Mouse (Mus musculus): ENCODE measurements at regions not wholly inside any gene's neighbourhood (a gene's known extent, or its start where the extent isn't known, plus 50 kb on each side); places are given as distances from the start of the nearest gene placed in this dataset.

GRCm38 (mm10) chr4:100707125-100707524, 69.3 kb upstream of the Cachd1 start:
- H3K4me3 ChIP-seq (ENCODE audit: low read depth, low read length), result no peak overlapping the region
- TF ChIP-seq CTCF (IDR thresholded peaks at IDR 0.05; ENCODE audit: extremely low read depth, insufficient read length, insufficient replicate concordance, low read depth, low read length), result no peak
- no peak for TF ChIP-seq POLR2A (IDR thresholded peaks at IDR 0.05; ENCODE audit: low read depth, low read length)
- 78% methylated on average over 6 of the region's 6 CpGs for WGBS
- no peaks in the 10 kb centered on the region for H3K36me3 ChIP-seq (ENCODE audit: control insufficient read depth, insufficient read depth, low read length)
- H3K27me3 ChIP-seq (ENCODE audit: control insufficient read depth, insufficient read depth, low read length), result no peaks in the 10 kb centered on the region
- no peak overlapping the region for H3K27ac ChIP-seq (ENCODE audit: insufficient read depth, low read depth, low read length)
- no peaks in the 10 kb centered on the region for H3K4me1 ChIP-seq (ENCODE audit: control insufficient read depth, insufficient read depth, insufficient read length, low read length)

- 88% methylated on average over 5 of the region's 5 CpGs for WGBS
- Histone ChIP-seq H3K4me1 (ENCODE audit: control insufficient read depth, insufficient read depth, insufficient read length, low read length) (no peaks in the 10 kb centered on the region), H3K4me3 (ENCODE audit: low read depth, low read length) (no peak overlapping the region), H3K36me3 (ENCODE audit: control insufficient read depth, insufficient read depth, low read length) (no peaks in the 10 kb centered on the region), H3K27me3 (ENCODE audit: control insufficient read depth, insufficient read depth, low read length) (no peaks in the 10 kb centered on the region), H3K27ac (ENCODE audit: insufficient read depth, low read depth, low read length) (no peak overlapping the region)
- TF ChIP-seq POLR2A (IDR thresholded peaks at IDR 0.05; ENCODE audit: low read depth, low read length), result no peak
- no peak for TF ChIP-seq CTCF (IDR thresholded peaks at IDR 0.05; ENCODE audit: extremely low read depth, insufficient read length, insufficient replicate concordance, low read depth, low read length)
Observed at GRCm38 (mm10) chr4:100708247-100708646, 68.2 kb upstream of the Cachd1 start.

GRCm38 (mm10) chr4:100714240-100714639, 62.2 kb upstream of the Cachd1 start:
- H3K27me3 ChIP-seq (ENCODE audit: control insufficient read depth, insufficient read depth, low read length), result no peaks in the 10 kb centered on the region
- TF ChIP-seq CTCF (IDR thresholded peaks at IDR 0.05; ENCODE audit: extremely low read depth, insufficient read length, insufficient replicate concordance, low read depth, low read length) (no peak), POLR2A (IDR thresholded peaks at IDR 0.05; ENCODE audit: low read depth, low read length) (no peak)
- no peak overlapping the region for H3K4me3 ChIP-seq (ENCODE audit: low read depth, low read length)
- H3K27ac ChIP-seq (ENCODE audit: insufficient read depth, low read depth, low read length), result no peak overlapping the region
- H3K36me3 ChIP-seq (ENCODE audit: control insufficient read depth, insufficient read depth, low read length), result no peaks in the 10 kb centered on the region
- no peaks in the 10 kb centered on the region for H3K4me1 ChIP-seq (ENCODE audit: control insufficient read depth, insufficient read depth, insufficient read length, low read length)

- 85% methylated on average over 9 of the region's 9 CpGs for WGBS
- Histone ChIP-seq H3K27me3 (ENCODE audit: control insufficient read depth, insufficient read depth, low read length) (no peaks in the 10 kb centered on the region), H3K4me3 (ENCODE audit: low read depth, low read length) (no peak overlapping the region), H3K4me1 (ENCODE audit: control insufficient read depth, insufficient read depth, insufficient read length, low read length) (no peaks in the 10 kb centered on the region), H3K27ac (ENCODE audit: insufficient read depth, low read depth, low read length) (no peak overlapping the region), H3K36me3 (ENCODE audit: control insufficient read depth, insufficient read depth, low read length) (no peaks in the 10 kb centered on the region)
- TF ChIP-seq POLR2A (IDR thresholded peaks at IDR 0.05; ENCODE audit: low read depth, low read length) (no peak), CTCF (IDR thresholded peaks at IDR 0.05; ENCODE audit: extremely low read depth, insufficient read length, insufficient replicate concordance, low read depth, low read length) (no peak)
Observed at GRCm38 (mm10) chr4:100717601-100718000, 58.9 kb upstream of the Cachd1 start.

DNA sequence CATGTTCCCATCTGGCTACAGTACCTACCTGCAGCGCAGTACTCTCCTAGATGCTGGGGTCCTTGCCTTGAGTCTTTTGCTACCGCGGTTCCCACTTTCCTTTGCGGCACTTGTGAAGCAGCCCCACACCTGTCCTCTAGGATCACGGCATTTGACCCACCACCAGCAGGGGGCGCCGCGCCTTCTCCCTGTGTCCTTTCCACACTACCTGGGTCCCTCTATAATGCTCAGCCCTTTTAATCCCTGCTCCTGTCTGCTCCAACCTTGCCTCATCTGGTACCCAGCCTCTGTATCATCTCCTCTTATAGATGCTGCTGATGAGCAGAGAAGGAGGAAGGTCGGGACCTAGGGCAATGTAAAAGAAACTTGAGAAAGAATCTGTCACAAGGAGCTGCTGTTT, 53.9 kb upstream of the Cachd1 start:
- 22% methylated on average over 9 of the region's 9 CpGs for WGBS
- Histone ChIP-seq H3K4me3 (ENCODE audit: low read depth, low read length) (no peak overlapping the region), H3K4me1 (ENCODE audit: control insufficient read depth, insufficient read depth, insufficient read length, low read length) (no peaks in the 10 kb centered on the region), H3K27ac (ENCODE audit: insufficient read depth, low read depth, low read length) (no peak overlapping the region), H3K27me3 (ENCODE audit: control insufficient read depth, insufficient read depth, low read length) (no peaks in the 10 kb centered on the region), H3K36me3 (ENCODE audit: control insufficient read depth, insufficient read depth, low read length) (no peaks in the 10 kb centered on the region)
- TF ChIP-seq POLR2A (IDR thresholded peaks at IDR 0.05; ENCODE audit: low read depth, low read length) (no peak), CTCF (IDR thresholded peaks at IDR 0.05; ENCODE audit: extremely low read depth, insufficient read length, insufficient replicate concordance, low read depth, low read length) (peak; percentile 77; the same call in 1 of the 2 replicates)

GRCm38 (mm10) chr4:100723053-100723452, 53.4 kb upstream of the Cachd1 start:
- no peaks in the 10 kb centered on the region for H3K27me3 ChIP-seq (ENCODE audit: control insufficient read depth, insufficient read depth, low read length)
- no peak overlapping the region for H3K4me3 ChIP-seq (ENCODE audit: low read depth, low read length)
- WGBS, result 86% methylated on average over 5 of the region's 5 CpGs
- no peak overlapping the region for H3K27ac ChIP-seq (ENCODE audit: insufficient read depth, low read depth, low read length)
- H3K36me3 ChIP-seq (ENCODE audit: control insufficient read depth, insufficient read depth, low read length), result no peaks in the 10 kb centered on the region
- no peak for TF ChIP-seq POLR2A (IDR thresholded peaks at IDR 0.05; ENCODE audit: low read depth, low read length)
- TF ChIP-seq CTCF (IDR thresholded peaks at IDR 0.05; ENCODE audit: extremely low read depth, insufficient read length, insufficient replicate concordance, low read depth, low read length), result no peak
- no peaks in the 10 kb centered on the region for H3K4me1 ChIP-seq (ENCODE audit: control insufficient read depth, insufficient read depth, insufficient read length, low read length)

- no peaks in the 10 kb centered on the region for H3K4me1 ChIP-seq (ENCODE audit: control insufficient read depth, insufficient read depth, insufficient read length, low read length)
- no peak overlapping the region for H3K4me3 ChIP-seq (ENCODE audit: low read depth, low read length)
- 93% methylated on average over 7 of the region's 7 CpGs for WGBS
- no peaks in the 10 kb centered on the region for H3K27me3 ChIP-seq (ENCODE audit: control insufficient read depth, insufficient read depth, low read length)
- no peak overlapping the region for H3K27ac ChIP-seq (ENCODE audit: insufficient read depth, low read depth, low read length)
- no peak for TF ChIP-seq CTCF (IDR thresholded peaks at IDR 0.05; ENCODE audit: extremely low read depth, insufficient read length, insufficient replicate concordance, low read depth, low read length)
- no peak for TF ChIP-seq POLR2A (IDR thresholded peaks at IDR 0.05; ENCODE audit: low read depth, low read length)
- no peaks in the 10 kb centered on the region for H3K36me3 ChIP-seq (ENCODE audit: control insufficient read depth, insufficient read depth, low read length)
Observed at GRCm38 (mm10) chr4:100725811-100726210, 50.7 kb upstream of the Cachd1 start.

- Histone ChIP-seq H3K4me1 (ENCODE audit: control insufficient read depth, insufficient read depth, insufficient read length, low read length) (no peaks in the 10 kb centered on the region), H3K36me3 (ENCODE audit: control insufficient read depth, insufficient read depth, low read length) (no peaks in the 10 kb centered on the region), H3K27ac (ENCODE audit: insufficient read depth, low read depth, low read length) (no peak overlapping the region), H3K27me3 (ENCODE audit: control insufficient read depth, insufficient read depth, low read length) (no peaks in the 10 kb centered on the region), H3K4me3 (ENCODE audit: low read depth, low read length) (no peak overlapping the region)
- 80% methylated on average over 6 of the region's 6 CpGs for WGBS
- TF ChIP-seq CTCF (IDR thresholded peaks at IDR 0.05; ENCODE audit: extremely low read depth, insufficient read length, insufficient replicate concordance, low read depth, low read length) (no peak), POLR2A (IDR thresholded peaks at IDR 0.05; ENCODE audit: low read depth, low read length) (no peak)
Observed at GRCm38 (mm10) chr4:100726496-100726895, 50.0 kb upstream of the Cachd1 start.
